Mouse (Mus musculus) layer of hippocampus, adult 2 months (tissue): ENCODE results near the gene Nfkbib. TPM values are rescaled to one million over a fixed set of nuclear protein-coding genes. Genes with fewer than 3 reads are reported as not detected.

Experiments used
- DNase-seq, 2 experiments: peaks; one replicate each; pipeline ENCODE4 v3.0.0; 2022; ENCODE audit warnings: low spot score in 2 of 2
- H3K27ac ChIP-seq: fragments of 200-600 bp; 2 replicates; pipeline ENCODE4 v1.8.1; 2022
- H3K4me3 ChIP-seq: fragments of 200-600 bp; 2 replicates; pipeline ENCODE4 v1.8.1; 2022; ENCODE audit warnings: mild to moderate bottlenecking
- CTCF ChIP-seq: fragments of 200-600 bp; conservative IDR thresholded peaks from 2 replicates; pipeline ENCODE4 v1.8.1; 2022; ENCODE audit warnings: antibody characterized with exemption, mild to moderate bottlenecking, moderate library complexity
- total RNA-seq, 2 experiments: library from RNA; stranded (reverse); gene quantifications; 2 replicates each; pipeline ENCODE4 v1.2.3; 2021

Gene Nfkbib
- total RNA-seq, 2 experiments from 2014 or later, result 25.6 to 27.2 TPM

DNA sequence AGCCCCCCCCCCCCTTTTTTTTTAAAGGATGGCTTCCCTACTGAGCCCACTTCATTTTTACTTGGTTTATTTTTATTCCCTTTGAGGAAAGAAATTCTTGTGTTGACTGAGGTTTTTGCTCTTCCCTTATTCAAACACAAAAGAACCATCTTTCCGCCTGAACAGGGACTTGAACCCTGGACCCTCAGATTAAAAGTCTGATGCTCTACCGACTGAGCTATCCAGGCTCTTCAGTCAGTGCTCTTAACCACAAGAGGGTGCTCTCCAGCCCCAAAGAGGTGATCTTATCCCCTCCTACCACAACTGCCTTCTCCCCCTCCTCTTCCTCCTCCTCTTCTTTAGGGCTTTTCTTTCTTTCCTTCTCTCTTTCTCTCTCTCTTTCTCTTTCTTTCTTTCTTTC lies 26.5 kb upstream of the Nfkbib start:
- Histone ChIP-seq H3K4me3 (no peak overlapping the region), H3K27ac (no peak overlapping the region)
- peak; percentile 72 for TF ChIP-seq CTCF
- no peak for DNase-seq

DNA sequence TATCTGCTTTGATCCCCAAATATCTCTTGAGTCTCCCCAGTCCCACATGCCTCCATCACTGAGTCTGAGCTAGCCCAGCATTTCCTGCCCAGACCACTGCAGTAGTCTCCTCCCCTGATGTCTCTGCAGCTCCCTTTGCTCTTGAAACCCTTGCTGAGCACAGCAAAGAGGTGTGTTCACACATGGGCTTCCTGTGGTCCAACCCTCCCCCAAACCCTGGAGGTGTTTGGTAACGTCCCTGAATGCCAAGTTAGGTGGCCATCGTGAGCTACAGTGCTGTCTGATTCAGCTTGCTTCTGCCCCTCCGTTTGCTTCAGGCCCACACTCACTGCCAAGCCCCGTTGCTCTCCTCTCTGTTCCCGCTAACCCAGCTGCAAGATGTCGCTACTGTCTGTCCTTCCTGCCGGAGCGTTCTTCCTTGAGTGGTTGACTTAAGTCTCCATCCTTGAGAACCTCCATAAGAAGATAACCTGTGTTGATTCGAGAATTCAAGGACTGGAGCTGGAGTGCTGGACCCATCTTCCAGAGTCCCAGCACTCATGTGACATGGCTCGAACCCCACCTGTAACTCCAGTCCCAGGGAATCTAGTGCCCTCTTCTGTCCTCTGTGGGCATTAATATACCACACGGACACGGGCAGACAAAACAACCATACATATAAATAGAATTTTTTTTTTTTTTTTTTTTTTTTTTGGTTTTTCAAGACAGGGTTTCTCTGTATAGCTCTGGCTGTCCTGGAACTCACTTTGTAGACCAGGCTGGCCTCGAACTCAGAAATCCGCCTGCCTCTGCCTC lies 25.3 kb upstream of the Nfkbib start:
- no peak overlapping the region for H3K4me3 ChIP-seq
- DNase-seq, result no peak
- TF ChIP-seq CTCF, result peak; percentile 22; the same call in 1 of the 2 replicates
- no peak overlapping the region for H3K27ac ChIP-seq

GRCm38 (mm10) chr7:28791706-28792105 lies 24.4 kb upstream of the Nfkbib start:
- Histone ChIP-seq H3K27ac (no peak overlapping the region), H3K4me3 (no peak overlapping the region)
- DNase-seq, result no peak
- TF ChIP-seq CTCF, result no peak

DNA sequence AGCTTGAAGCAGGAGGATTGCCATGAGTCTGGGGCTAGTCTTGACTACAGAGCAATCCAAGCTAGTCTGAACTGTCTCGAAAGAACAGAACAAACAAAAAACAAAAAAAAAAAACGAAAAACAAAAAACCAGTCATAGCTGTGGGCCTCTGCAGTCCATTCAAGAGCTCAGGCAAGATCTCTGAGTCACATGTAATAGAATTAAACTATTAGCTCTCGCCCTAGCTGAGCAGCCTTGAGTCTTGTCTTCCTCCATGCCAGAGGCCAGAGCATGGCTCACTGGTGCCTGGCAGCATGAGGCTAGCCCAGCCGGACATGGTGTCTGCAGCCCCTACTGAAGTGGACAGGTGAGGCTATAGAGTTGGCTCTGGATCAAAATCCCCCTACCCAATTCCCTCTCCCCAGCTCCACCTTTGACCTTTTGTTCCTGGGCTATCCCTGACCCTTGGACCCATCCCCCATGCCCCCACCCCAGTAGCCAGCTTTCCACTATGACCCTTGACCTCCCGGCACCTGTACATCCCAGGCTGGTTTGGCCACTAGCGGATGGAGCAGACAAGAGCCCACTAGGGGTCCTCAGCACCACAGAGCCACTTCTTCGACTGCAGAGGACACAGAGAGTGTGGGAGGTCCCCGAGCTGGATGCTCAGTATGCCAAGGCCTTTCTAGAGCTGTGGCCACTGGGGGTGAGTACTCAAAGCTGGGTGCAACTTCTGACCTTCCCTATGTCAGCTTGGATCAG lies 22.9 kb upstream of the Nfkbib start:
- Histone ChIP-seq H3K4me3 (no peak overlapping the region), H3K27ac (no peak overlapping the region)
- DNase-seq, result no peak
- TF ChIP-seq CTCF, result peak; percentile 39

GRCm38 (mm10) chr7:28789235-28789634 lies 21.9 kb upstream of the Nfkbib start:
- no peak for DNase-seq
- Histone ChIP-seq H3K4me3 (no peak overlapping the region), H3K27ac (no peak overlapping the region)
- TF ChIP-seq CTCF, result no peak

DNA sequence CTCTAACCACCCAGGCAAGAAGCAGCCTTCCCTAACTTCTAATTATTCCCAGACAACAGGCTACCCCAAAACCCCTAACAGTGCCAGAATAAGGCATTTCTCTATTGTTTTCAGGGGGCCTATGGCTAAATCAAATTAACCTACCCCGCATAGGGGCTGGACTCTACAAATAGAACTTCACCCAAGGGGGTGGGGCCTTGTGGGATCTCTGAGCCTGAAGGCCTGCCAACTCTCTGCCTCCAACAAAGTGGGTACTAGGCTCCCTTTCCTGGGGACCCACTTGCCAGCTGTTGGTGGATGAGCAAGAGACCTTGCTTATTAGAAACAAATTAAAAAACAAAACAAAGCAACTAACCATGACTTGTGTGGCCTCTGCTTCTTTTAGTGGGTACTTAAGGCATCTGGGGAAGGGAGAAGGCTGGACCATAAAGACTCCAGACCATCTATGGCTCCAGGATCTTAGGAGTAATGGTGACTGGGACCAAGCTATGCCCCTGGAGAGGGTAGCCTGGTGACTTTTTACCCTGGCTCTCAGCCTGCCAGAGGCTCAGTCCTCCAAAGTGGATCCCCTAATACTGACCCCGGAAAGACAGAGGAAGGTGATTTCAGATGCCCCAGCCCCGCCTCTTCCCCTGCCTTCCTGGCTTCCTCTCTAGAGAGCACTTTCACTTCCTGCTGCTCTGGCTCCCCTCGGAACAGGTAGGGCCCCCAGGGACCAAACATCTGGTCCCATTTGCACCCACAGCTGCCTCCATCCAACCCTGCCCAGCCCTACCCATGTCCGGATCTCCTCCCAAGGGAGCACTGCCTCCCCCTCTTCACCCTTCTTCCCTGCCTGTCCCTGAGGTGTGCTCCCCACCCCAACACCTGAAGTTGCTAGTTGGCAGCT lies 21.2 kb upstream of the Nfkbib start, which contains the start of gene Rinl:
Gene Rinl, plus strand, starts transcription at position 663 of the 889 bp plus-strand sequence.
- no peak for DNase-seq
- Histone ChIP-seq H3K4me3 (no peak within 1 kb of the TSS), H3K27ac (no peak within 1 kb of the TSS)

DNA sequence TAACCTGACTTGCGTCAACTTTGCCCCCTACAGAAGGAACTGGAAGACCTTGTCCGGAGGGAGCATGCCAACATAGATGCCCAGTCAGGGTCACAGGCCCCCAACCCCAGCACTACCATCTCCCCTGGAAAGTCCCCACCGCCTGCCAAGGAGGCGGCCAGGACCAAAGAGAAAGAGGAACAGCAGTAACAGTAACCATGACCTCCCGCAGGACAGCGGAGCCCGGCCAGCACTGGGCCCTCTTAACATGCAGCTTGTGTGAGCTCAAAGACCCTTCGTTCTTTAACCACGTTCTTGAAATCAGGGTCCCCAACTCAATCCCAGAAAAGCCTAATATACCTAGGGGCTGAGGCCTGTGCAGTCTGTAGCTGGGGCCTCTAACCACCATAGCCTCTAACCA lies 20.6 kb upstream of the Nfkbib start:
- H3K27ac ChIP-seq, result no peak overlapping the region
- no peak for DNase-seq
- TF ChIP-seq CTCF, result no peak
- H3K4me3 ChIP-seq, result no peak overlapping the region

More for the DNA sequence above, 21.2 kb upstream of the Nfkbib start, which contains the start of gene Rinl:
- no peak for TF ChIP-seq CTCF

DNA sequence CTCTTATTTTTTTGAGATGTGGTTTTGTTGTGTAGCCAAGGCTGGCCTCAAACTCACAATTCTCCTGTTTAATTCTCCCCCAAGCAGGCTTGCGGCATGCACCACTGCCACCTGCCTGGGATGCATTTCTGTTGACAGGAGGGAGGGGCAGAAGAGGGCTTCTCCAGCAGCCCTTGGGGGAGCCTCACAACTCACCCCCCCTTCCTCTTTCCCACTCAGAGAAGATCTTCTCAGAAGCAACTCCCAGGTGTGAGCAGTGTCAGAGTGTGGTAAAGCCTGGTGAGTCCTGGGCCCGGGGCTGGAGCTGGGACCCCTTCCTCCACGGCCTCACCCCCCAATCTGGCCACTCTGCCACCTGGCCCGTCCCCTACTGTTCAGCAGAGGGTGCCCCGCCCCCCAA lies 17.8 kb upstream of the Nfkbib start:
- no peak for DNase-seq
- H3K27ac ChIP-seq, result no peak overlapping the region
- no peak overlapping the region for H3K4me3 ChIP-seq
- TF ChIP-seq CTCF, result no peak

DNA sequence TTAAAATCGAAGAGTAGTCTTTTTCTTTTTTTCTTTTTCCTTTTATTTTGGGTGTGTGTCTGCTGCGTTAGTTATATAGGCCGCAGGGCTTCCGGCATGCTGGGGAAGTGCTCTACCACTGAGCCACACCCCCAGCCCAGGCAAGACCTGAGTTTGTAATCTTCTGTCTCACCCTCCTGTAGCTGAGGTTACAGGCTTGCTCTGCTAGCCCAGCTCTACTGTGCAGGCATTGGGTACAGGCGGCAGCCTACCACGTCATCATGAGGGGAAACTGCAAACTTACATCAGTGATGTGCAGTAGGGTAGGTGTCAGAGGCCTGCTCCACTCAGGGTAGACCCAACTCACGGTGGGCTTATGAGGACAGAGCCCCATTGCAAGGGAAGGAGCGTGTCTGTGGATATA lies 13.9 kb upstream of the Nfkbib start:
- no peak for DNase-seq
- H3K27ac ChIP-seq, result peak overlapping the region; percentile 70
- no peak overlapping the region for H3K4me3 ChIP-seq
- no peak for TF ChIP-seq CTCF

DNA sequence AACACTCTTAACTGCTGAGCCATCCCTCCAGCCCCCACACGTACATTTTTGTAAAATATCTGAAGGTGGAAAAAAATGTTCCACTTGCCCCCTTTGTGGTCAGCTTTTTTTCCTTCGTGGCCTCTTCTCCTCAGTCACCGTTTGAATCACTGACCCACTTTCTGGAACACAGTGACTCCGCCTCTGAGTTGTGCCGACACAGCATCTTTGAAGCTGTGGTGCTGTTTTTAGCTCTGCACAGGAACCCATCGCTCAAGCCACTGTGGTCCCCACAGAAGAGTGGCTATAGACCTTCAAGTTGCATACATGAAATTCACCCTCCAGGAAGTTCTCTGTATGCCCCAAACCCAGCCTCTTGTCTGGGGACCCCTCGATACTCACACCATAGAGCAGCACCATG lies 13.5 kb upstream of the Nfkbib start:
- TF ChIP-seq CTCF, result no peak
- Histone ChIP-seq H3K27ac (peak overlapping the region; percentile 70), H3K4me3 (no peak overlapping the region)
- DNase-seq, result no peak

GRCm38 (mm10) chr7:28780067-28780658 lies 12.9 kb upstream of the Nfkbib start:
- peak; percentile 87 to 94 for DNase-seq
- Histone ChIP-seq H3K4me3 (no peak overlapping the region), H3K27ac (peak overlapping the region; percentile 70)
- peak; percentile 82 for TF ChIP-seq CTCF

- no peak for DNase-seq
- TF ChIP-seq CTCF, result no peak
- Histone ChIP-seq H3K4me3 (no peak overlapping the region), H3K27ac (no peak overlapping the region)
Measured at GRCm38 (mm10) chr7:28778825-28779224, 11.5 kb upstream of the Nfkbib start.
